Comparison of ENCODE assay signal across 22 mouse cellular contexts in genomic region chr6:48959151-48959550, GRCm38 (mm10). TPM values are rescaled to one million over a fixed set of nuclear protein-coding genes. Genes with fewer than 3 reads are reported as not detected.
A peak's percentile ranks its signal among the peaks of the same experiment; 100 is the strongest.
DNase-seq lines count a peak whose midpoint lies in the region; ATAC-seq and TF ChIP-seq lines count a peak whose summit lies in the region.
"Not testable (repeated sequence)": the region's sequence is repeated elsewhere in the genome, so short reads cannot be mapped to it uniquely, and the experiment has no call there.
"Had no signal": no experiment of that assay in that cellular context is flagged by ENCODE, and none has a peak within 500 bp of the region (broad histone marks: within the 10 kb centered on the region; RNA-seq: fewer than 3 reads in every experiment).

No protein-coding gene starts in this region.

- H3K9ac ChIP-seq in heart, adult 2 months (ENCODE audit: low read depth, low read length); midbrain, postnatal 0 days (replicated peaks; ENCODE audit: low read length, poor library complexity, severe bottlenecking): not testable (repeated sequence)

- not testable (repeated sequence) for H3K4me3 ChIP-seq in heart, adult 2 months; midbrain, postnatal 0 days (ENCODE audit: low read depth, low read length)

- not testable (repeated sequence) for H3K9me3 ChIP-seq in midbrain, postnatal 0 days (ENCODE audit: low read length)

- not testable (repeated sequence) for ATAC-seq in midbrain, postnatal 0 days (ENCODE audit: low FRiP score)

- not testable (repeated sequence) for TF ChIP-seq EP300 in heart, adult 2 months (IDR thresholded peaks at IDR 0.05; ENCODE audit: insufficient read depth, low read depth, low read length)

- H3K27ac ChIP-seq in heart, adult 2 months; midbrain, postnatal 0 days (ENCODE audit: low read depth, low read length): not testable (repeated sequence)

- H3K79me2 ChIP-seq in heart, adult 2 months (replicated peaks; ENCODE audit: control insufficient read depth, insufficient read depth, low read length): not testable (repeated sequence)

- not testable (repeated sequence) for H3K36me3 ChIP-seq in heart, adult 2 months (ENCODE audit: control insufficient read depth, insufficient read depth, low read length); midbrain, postnatal 0 days (ENCODE audit: insufficient read depth, low read length)

- not testable (repeated sequence) for TF ChIP-seq POLR2A in heart, adult 2 months (IDR thresholded peaks at IDR 0.05; ENCODE audit: insufficient read depth, low read depth, low read length)

- WGBS in heart, adult 2 months: 38% methylated on average over 7 of the region's 7 CpGs
- WGBS in midbrain, postnatal 0 days: 29% methylated on average over 7 of the region's 7 CpGs

- intact Hi-C loops in heart, adult 2 months (cut with DNase I): not testable (repeated sequence)
- intact Hi-C loops in left cerebral cortex, postnatal 4 days (cut with DNase I): loop anchor here (5.0 to 10.0 kb wide), 3 partner anchors 94 to 314 kb away; partner anchors contain the start of gene Gimap8

- H3K4me2 ChIP-seq in midbrain, postnatal 0 days (ENCODE audit: low read depth, low read length, poor library complexity, severe bottlenecking): not testable (repeated sequence)

- not testable (repeated sequence) for H3K27me3 ChIP-seq in heart, adult 2 months (ENCODE audit: control insufficient read depth, insufficient read depth, low read length); midbrain, postnatal 0 days (ENCODE audit: insufficient read depth, low read length)

- not testable (repeated sequence) for H3K4me1 ChIP-seq in heart, adult 2 months (ENCODE audit: control insufficient read depth, insufficient read depth, low read length); midbrain, postnatal 0 days (ENCODE audit: insufficient read depth, low read length)

- TF ChIP-seq CTCF in heart, adult 2 months (IDR thresholded peaks at IDR 0.05): peak; percentile 41
- TF ChIP-seq CTCF in midbrain, postnatal 0 days (IDR thresholded peaks at IDR 0.05): peak; percentile 43; the same call in 1 of the 2 replicates

- DNase-seq in ES-CJ7 (ENCODE audit: low read depth, low spot score): peak; percentile 74
- DNase-seq in brain, adult 2 months (ENCODE audit: low read depth, low spot score): peak; percentile 46
- peak; percentile 19 for DNase-seq in embryo, embryonic 10.5 days (ENCODE audit: low spot score)
- DNase-seq in heart, adult 2 months: peak in 1 of 2 experiments; percentile 3
- DNase-seq in kidney, adult 9 months: peak; percentile 32
- DNase-seq in left cerebral cortex, postnatal 4 days: peak; percentile 10
- not testable (repeated sequence) for DNase-seq in midbrain, postnatal 0 days (ENCODE audit: low spot score)
- DNase-seq in thymus, postnatal 4 days: peak; percentile 38

RNA-seq across cellular contexts. Expression of gene Doxl2, which starts 15.6 kb away (rescaled TPM):
- not detected for total RNA-seq in heart, adult 2 months (2021)
- not detected in 2 replicates for polyA plus RNA-seq in heart, adult 2 months (2012; rRNA removed)
- not detected for total RNA-seq in left cerebral cortex, postnatal 4 days (2021)
- total RNA-seq in midbrain, postnatal 0 days (2014; rRNA removed): not detected in 2 replicates
- not detected in 2 replicates for polyA plus RNA-seq in midbrain, postnatal 0 days (2015; fragmentation: Nextera tagmentation; extraction: Ambion mirVana)
- total RNA-seq: adrenal gland, postnatal 4 days; G1E; gastrocnemius, postnatal 10 days; heart, postnatal 10 days; layer of hippocampus, postnatal 14 days; left cerebral cortex, postnatal 25 days; megakaryocyte-erythroid progenitor cell, adult 5-6 weeks had no signal
- polyA plus RNA-seq: forebrain, embryonic 16.5 days; G1E; hindbrain, embryonic 15.5 days; kidney, embryonic 15.5 days; liver, embryonic 12.5 days; neural tube, embryonic 14.5 days; stomach, embryonic 14.5 days had no signal

RNA-seq across cellular contexts. Expression of gene Svs1, which starts 27.5 kb away (rescaled TPM):
- not detected for total RNA-seq in heart, adult 2 months (2021)
- polyA plus RNA-seq in heart, adult 2 months (2012; rRNA removed): not detected in 2 replicates
- not detected for total RNA-seq in left cerebral cortex, postnatal 4 days (2021)
- not detected in 2 replicates for total RNA-seq in midbrain, postnatal 0 days (2014; rRNA removed)
- not detected in 2 replicates for polyA plus RNA-seq in midbrain, postnatal 0 days (2015; fragmentation: Nextera tagmentation; extraction: Ambion mirVana)
- total RNA-seq: gastrocnemius, postnatal 10 days; heart, postnatal 10 days; layer of hippocampus, postnatal 14 days; left cerebral cortex, postnatal 25 days; megakaryocyte-erythroid progenitor cell, adult 5-6 weeks had no signal
- polyA plus RNA-seq: erythroblast, embryonic 14.5 days; forebrain, embryonic 16.5 days; G1E; hindbrain, embryonic 15.5 days; kidney, embryonic 15.5 days; liver, embryonic 12.5 days; neural tube, embryonic 14.5 days; stomach, embryonic 14.5 days had no signal

RNA-seq across cellular contexts. Expression of gene 1600015I10Rik, which starts 29.5 kb away (rescaled TPM):
- total RNA-seq in heart, adult 2 months (2021): not detected
- polyA plus RNA-seq in heart, adult 2 months (2012; rRNA removed): 0.08 and 0.12 TPM in 2 replicates
- not detected for total RNA-seq in left cerebral cortex, postnatal 4 days (2021)
- not detected in 2 replicates for total RNA-seq in midbrain, postnatal 0 days (2014; rRNA removed)
- not detected in 2 replicates for polyA plus RNA-seq in midbrain, postnatal 0 days (2015; fragmentation: Nextera tagmentation; extraction: Ambion mirVana)
- total RNA-seq: adrenal gland, postnatal 4 days; gastrocnemius, postnatal 10 days; heart, postnatal 10 days; layer of hippocampus, postnatal 14 days; left cerebral cortex, postnatal 25 days; megakaryocyte-erythroid progenitor cell, adult 5-6 weeks had no signal
- polyA plus RNA-seq: erythroblast, embryonic 14.5 days; forebrain, embryonic 16.5 days; G1E; hindbrain, embryonic 15.5 days; kidney, embryonic 15.5 days; liver, embryonic 12.5 days; neural tube, embryonic 14.5 days; stomach, embryonic 14.5 days had no signal
